Mouse (Mus musculus) frontal cortex, postnatal 14 days (tissue): ENCODE measurements at regions not wholly inside any gene's neighbourhood (a gene's known extent, or its start where the extent isn't known, plus 50 kb on each side); places are given as distances from the start of the nearest gene placed in this dataset.

Experiments
- DNase-seq, 2 experiments: peaks; one replicate each; pipeline ENCODE4 v3.0.0; 2022; ENCODE audit warnings: low spot score in 2 of 2

GRCm38 (mm10) chr6:143751076-143752070 lies 584.4 kb downstream of the Etnk1 start:
- no peak for DNase-seq

GRCm38 (mm10) chr6:143757462-143757861 lies 590.4 kb downstream of the Etnk1 start:
- DNase-seq = no peak

- no peak for DNase-seq
Observed at GRCm38 (mm10) chr6:143768115-143768514, 601.1 kb downstream of the Etnk1 start.
